Mouse (Mus musculus) liver, embryonic 11.5 days (tissue): ENCODE data around the gene Scd2. TPM values are rescaled to one million over a fixed set of nuclear protein-coding genes. Genes with fewer than 3 reads are reported as not detected.

Experiments
- ATAC-seq: fragments of 200-750 bp; cut with Nextera tagmentation; replicated peaks from 2 replicates; pipeline ENCODE4 v1.8.0; 2017; ENCODE audit warnings: moderate number of reproducible peaks, mild to moderate bottlenecking, moderate TSS enrichment, moderate library complexity; ENCODE audit not compliant: low FRiP score
- DNase-seq: peaks from one replicate; pipeline ENCODE4 v3.0.0-alpha.2; 2017; ENCODE audit warnings: low spot score
- H3K27ac ChIP-seq: fragments of 300-500 bp; sonication (generic); 2 replicates; pipeline ENCODE4 v1.5.1; 2014; ENCODE audit warnings: mild to moderate bottlenecking, low read depth, low read length, control low read depth
- H3K27me3 ChIP-seq: fragments of 300-500 bp; sonication (generic); replicated peaks from 2 replicates; pipeline ENCODE4 v1.6.1; 2014; ENCODE audit warnings: low read length, mixed read lengths; ENCODE audit not compliant: control insufficient read depth, insufficient read depth
- H3K36me3 ChIP-seq: fragments of 300-500 bp; sonication (generic); 2 replicates; pipeline ENCODE4 v1.6.1; 2014; ENCODE audit warnings: mild to moderate bottlenecking, low read length, moderate library complexity, mixed read lengths; ENCODE audit not compliant: control insufficient read depth, insufficient read depth
- H3K4me1 ChIP-seq: fragments of 300-500 bp; sonication (generic); replicated peaks from 2 replicates; pipeline ENCODE4 v1.6.1; 2014; ENCODE audit warnings: low read length, mixed read lengths; ENCODE audit not compliant: control insufficient read depth, insufficient read depth
- H3K4me2 ChIP-seq: fragments of 300-500 bp; sonication (generic); 2 replicates; pipeline ENCODE4 v1.6.1; 2014; ENCODE audit warnings: mild to moderate bottlenecking, control low read depth, moderate library complexity
- H3K4me3 ChIP-seq: fragments of 300-500 bp; sonication (generic); 2 replicates; pipeline ENCODE4 v1.5.1; 2014; ENCODE audit warnings: low read depth, low read length, control low read depth
- H3K9ac ChIP-seq: fragments of 300-500 bp; sonication (generic); 2 replicates; pipeline ENCODE4 v1.6.1; 2014; ENCODE audit warnings: low read depth, low read length, control low read depth
- H3K9me3 ChIP-seq: fragments of 300-500 bp; sonication (generic); 2 replicates; pipeline ENCODE4 v1.6.1; 2016; ENCODE audit warnings: low read length, inconsistent platforms, mixed read lengths; ENCODE audit not compliant: control insufficient read depth
- WGBS: fragments of 180-500 bp; shearing (Covaris S2); extraction: QIAGEN DNeasy Blood & Tissue Kit; methylation state at CpG from one replicate; pipeline ENCODE4 v1.1.7; 2014; 5-methylcytosine and 5-hydroxymethylcytosine counted together
- microRNA-seq: library from miRNA; unstranded; fragments of <30 nt; microRNA quantifications from one replicate; pipeline ENCODE4, GENCODE M21; 2017; ENCODE audit warnings: borderline number of aligned reads
- polyA plus RNA-seq: library from polyadenylated mRNA; unstranded; fragments of >200 nt; fragmentation: Nextera tagmentation; extraction: Ambion mirVana; gene quantifications from 2 replicates; pipeline ENCODE4 v1.2.1, GENCODE M21; 2014

Gene Scd2
- polyA plus RNA-seq, 1 experiment from 2014 or later, result 212 TPM

- Histone ChIP-seq H3K27me3 (0 out of 2 replicates have a peak, but pooled peaks cover 2% of the 10 kb centered on the region), H3K4me3 (no peak overlapping the region), H3K36me3 (no peaks in the 10 kb centered on the region), H3K9ac (no peak overlapping the region), H3K4me2 (no peak overlapping the region), H3K27ac (no peak overlapping the region), H3K9me3 (no peaks in the 10 kb centered on the region), H3K4me1 (no peaks in the 10 kb centered on the region)
- WGBS, result 63% methylated on average over 8 of the region's 8 CpGs
- no peak for DNase-seq
- ATAC-seq, result no peak
Observed at GRCm38 (mm10) chr19:44332326-44332725, 38.9 kb downstream of the Scd2 start.

DNA sequence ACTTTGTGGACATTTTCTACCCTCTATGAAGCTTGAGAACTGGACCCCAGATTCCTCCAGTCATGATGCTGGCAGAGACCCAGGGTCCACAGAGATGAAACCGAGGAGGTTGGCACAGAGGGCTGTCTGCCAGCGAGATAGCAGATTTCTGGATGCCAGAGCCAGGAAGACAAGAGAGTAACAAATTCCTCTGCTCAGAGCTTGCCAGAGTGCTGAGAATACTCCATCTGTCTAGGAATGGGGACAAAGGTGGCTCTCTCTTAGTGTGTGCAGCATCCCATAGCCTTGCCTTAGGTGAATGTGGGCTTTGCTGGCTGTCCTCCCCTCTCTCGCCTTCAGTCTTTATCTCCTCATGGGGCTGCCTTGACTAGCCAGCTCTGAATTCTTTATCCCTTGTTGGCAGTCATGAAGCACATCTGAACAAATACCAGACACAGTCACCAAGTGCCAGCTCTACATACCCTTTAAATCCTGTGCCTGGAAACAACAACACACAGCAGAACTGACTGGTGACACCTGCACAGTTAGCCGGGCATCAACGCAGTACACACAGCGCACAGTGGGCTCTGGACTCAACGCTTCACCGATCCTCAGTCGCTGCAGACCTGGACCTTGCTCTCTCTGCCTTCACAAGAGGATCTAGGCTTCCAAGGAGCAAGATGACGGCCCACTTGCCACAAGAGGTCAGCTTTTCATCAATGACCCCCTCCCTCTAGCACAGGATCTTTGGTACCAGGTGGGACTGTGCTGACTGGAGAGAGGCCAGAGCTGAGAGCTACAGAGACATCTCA, 39.6 kb downstream of the Scd2 start, which contains the start of gene Scd4:
Gene Scd4, plus strand, starts transcription at position 260 of the 791 bp plus-strand sequence.
- no peak within 1 kb of the TSS for H3K4me3 ChIP-seq
- no peak within 1 kb of the TSS for H3K4me2 ChIP-seq
- WGBS, result 81% methylated on average over 10 of the region's 10 CpGs
- DNase-seq (no peak), ATAC-seq (no peak)
- no peak within 1 kb of the TSS for H3K9ac ChIP-seq
- no peak within 1 kb of the TSS for H3K27ac ChIP-seq
- no peaks in the 10 kb centered on the region for H3K9me3 ChIP-seq
- no peaks in the 10 kb centered on the region for H3K36me3 ChIP-seq
- 0 out of 2 replicates have a peak, but pooled peaks cover 2% of the 10 kb centered on the region for H3K27me3 ChIP-seq
- no peaks in the 10 kb centered on the region for H3K4me1 ChIP-seq

DNA sequence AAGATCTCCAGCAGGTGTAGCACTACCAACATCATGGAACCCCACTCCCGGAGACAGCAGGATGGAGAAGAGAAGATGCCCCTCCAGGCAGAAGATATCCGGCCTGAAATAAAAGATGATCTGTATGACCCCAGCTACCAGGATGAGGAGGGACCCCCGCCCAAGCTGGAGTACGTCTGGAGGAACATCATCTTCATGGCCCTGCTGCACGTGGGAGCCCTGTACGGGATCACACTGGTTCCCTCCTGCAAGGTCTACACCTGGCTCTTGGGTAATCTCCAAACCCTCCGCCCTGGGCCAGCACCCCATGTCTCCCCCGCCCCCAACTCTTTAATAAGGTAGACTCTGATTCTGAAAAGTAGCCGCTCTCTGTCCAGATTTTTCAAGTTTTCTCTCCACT, 40.5 kb downstream of the Scd2 start:
- H3K4me3 ChIP-seq, result no peak overlapping the region
- no peak for DNase-seq
- H3K4me2 ChIP-seq, result no peak overlapping the region
- no peak overlapping the region for H3K27ac ChIP-seq
- H3K27me3 ChIP-seq, result 0 out of 2 replicates have a peak, but pooled peaks cover 2% of the 10 kb centered on the region
- H3K36me3 ChIP-seq, result no peaks in the 10 kb centered on the region
- no peak overlapping the region for H3K9ac ChIP-seq
- 79% methylated on average over 9 of the region's 9 CpGs for WGBS
- no peaks in the 10 kb centered on the region for H3K4me1 ChIP-seq
- no peaks in the 10 kb centered on the region for H3K9me3 ChIP-seq
- no peak for ATAC-seq

DNA sequence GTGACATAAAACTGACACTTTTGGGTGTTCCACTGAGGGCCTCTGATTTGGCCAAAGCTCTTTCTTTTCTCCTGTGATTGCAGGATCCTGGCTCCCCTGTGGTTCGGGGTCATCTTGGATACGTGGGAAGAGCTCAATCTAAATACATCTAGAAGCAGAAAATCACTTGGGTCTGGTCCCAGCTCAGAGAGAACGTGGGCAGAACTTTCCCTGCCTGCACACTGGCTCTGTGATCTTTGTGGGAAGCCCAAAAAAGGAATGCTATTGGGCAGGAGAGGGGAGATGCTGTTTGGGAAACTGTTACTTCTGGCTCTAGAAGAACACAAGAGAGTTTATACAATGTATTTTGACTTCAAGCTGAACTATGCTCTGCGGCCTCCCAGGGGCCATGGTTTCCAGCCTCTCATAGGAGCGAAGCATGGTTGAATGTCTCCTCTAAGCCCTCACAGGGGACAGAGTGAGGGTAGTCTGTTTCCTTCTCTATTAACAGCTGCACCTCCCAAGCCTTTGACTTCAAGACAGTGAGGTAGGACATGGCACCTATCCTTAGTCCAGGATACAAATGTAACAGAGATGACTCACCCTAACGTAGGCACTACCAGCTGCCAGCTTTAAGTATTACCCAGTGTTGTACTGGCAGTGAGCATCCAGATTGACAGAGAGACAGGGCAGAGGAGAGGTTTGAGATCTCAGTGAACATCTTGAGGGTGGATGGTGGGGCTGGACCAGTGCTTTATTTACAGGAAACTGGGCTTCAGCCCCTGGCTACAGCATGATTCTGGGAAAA, 42.6 kb downstream of the Scd2 start:
- Histone ChIP-seq H3K36me3 (no peaks in the 10 kb centered on the region), H3K9ac (no peak overlapping the region), H3K4me2 (no peak overlapping the region), H3K27me3 (0 out of 2 replicates have a peak, but pooled peaks cover 2% of the 10 kb centered on the region), H3K27ac (no peak overlapping the region), H3K9me3 (no peaks in the 10 kb centered on the region), H3K4me3 (no peak overlapping the region), H3K4me1 (no peaks in the 10 kb centered on the region)
- no peak for ATAC-seq
- DNase-seq, result no peak
- 80% methylated on average over 6 of the region's 6 CpGs for WGBS

DNA sequence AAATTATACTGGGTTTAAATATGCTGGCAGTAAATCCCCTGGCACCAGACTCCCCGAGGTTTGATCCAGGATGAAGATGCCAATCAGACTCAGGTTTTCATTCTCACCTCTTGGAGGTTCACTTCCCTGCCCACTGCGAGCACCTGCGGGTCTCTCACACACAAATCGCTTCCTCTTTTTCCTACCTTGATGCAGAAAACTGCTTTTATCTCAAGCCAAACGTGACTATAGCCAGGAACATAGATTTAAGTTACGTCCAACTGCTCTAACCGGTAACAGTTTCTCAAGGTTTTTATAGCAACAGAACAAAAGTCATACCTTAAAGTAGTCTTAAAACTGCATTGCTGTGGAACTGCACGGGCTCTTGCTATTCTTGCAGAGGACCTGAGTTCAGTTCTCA, 56.2 kb downstream of the Scd2 start:
- Histone ChIP-seq H3K27me3 (no peaks in the 10 kb centered on the region), H3K36me3 (no peaks in the 10 kb centered on the region), H3K4me1 (no peaks in the 10 kb centered on the region), H3K27ac (no peak overlapping the region), H3K4me3 (no peak overlapping the region), H3K9ac (no peak overlapping the region), H3K9me3 (no peaks in the 10 kb centered on the region), H3K4me2 (no peak overlapping the region)
- whole genome bisulfite sequencing, result 82% methylated on average over 8 of the region's 8 CpGs
- DNase-seq, result no peak
- no peak for ATAC-seq

- 75% methylated on average over 7 of the region's 7 CpGs for WGBS
- no peaks in the 10 kb centered on the region for H3K4me1 ChIP-seq
- ATAC-seq (no peak), DNase-seq (no peak)
- no peaks in the 10 kb centered on the region for H3K9me3 ChIP-seq
- no peak overlapping the region for H3K27ac ChIP-seq
- H3K36me3 ChIP-seq, result no peaks in the 10 kb centered on the region
- no peak overlapping the region for H3K9ac ChIP-seq
- H3K4me2 ChIP-seq, result no peak overlapping the region
- H3K27me3 ChIP-seq, result no peaks in the 10 kb centered on the region
- no peak overlapping the region for H3K4me3 ChIP-seq
Observed at GRCm38 (mm10) chr19:44351756-44352155, 58.3 kb downstream of the Scd2 start.

Small RNA genes within 50 kb of the gene (microRNA-seq; reads per million reads assigned to microRNA genes)
- gene Mir5114, result 22.2 reads per million, percentile 33 among the genes with 10 or more reads in this experiment

Other genes with a start within 250 kb of the Scd2 start
- gene Erlin1, start 223.9 kb upstream of the Scd2 start, polyA plus RNA-seq, result 22.4 and 24.2 TPM in 2 replicates
- 42.2 and 44.4 TPM in 2 replicates for gene Chuk, start 186.2 kb upstream of the Scd2 start, polyA plus RNA-seq
- gene Cwf19l1, start 157.8 kb upstream of the Scd2 start, polyA plus RNA-seq, result 39.7 and 42.3 TPM in 2 replicates
- gene Bloc1s2, start 147.2 kb upstream of the Scd2 start, polyA plus RNA-seq, result 83.3 and 93.0 TPM in 2 replicates
- not detected in 2 replicates for gene Pkd2l1, start 101.2 kb upstream of the Scd2 start, polyA plus RNA-seq
- not detected in 2 replicates for gene Scd3, start 90.4 kb upstream of the Scd2 start, polyA plus RNA-seq
- gene Scd4, start 39.4 kb downstream of the Scd2 start, polyA plus RNA-seq, result 0.06 and 0.16 TPM in 2 replicates
- 11.0 and 12.0 TPM in 2 replicates for gene Scd1, start 114.2 kb downstream of the Scd2 start, polyA plus RNA-seq
- gene Wnt8b, start 199.8 kb downstream of the Scd2 start, polyA plus RNA-seq, result not detected in 2 replicates